Mouse (Mus musculus) CH12.LX (cell line): ENCODE data around the gene Asic2. TPM values are rescaled to one million over a fixed set of nuclear protein-coding genes. Genes with fewer than 3 reads are reported as not detected.

Experiments
- DNase-seq: peaks from one replicate; pipeline ENCODE4 v3.0.0-alpha.2; 2013; ENCODE audit errors: extremely low read depth
- H3K27ac ChIP-seq: 2 replicates; pipeline ENCODE4 v1.5.1; 2012; ENCODE audit warnings: low read depth, mild to moderate bottlenecking, control low read depth, moderate library complexity; ENCODE audit not compliant: insufficient read depth
- H3K27me3 ChIP-seq: replicated peaks from 2 replicates; pipeline ENCODE3; 2012; ENCODE audit warnings: inconsistent platforms
- H3K36me3 ChIP-seq, 2 experiments: replicated peaks in 1 of 2; 2 replicates each; pipeline versions ENCODE3 to v1.6.1; 2012; ENCODE audit warnings: inconsistent platforms in 1 of 2, low read length in 1 of 2, mild to moderate bottlenecking in 1 of 2, mixed read lengths in 1 of 2, moderate library complexity in 1 of 2; ENCODE audit not compliant: control insufficient read depth in 1 of 2, insufficient read depth in 1 of 2
- H3K4me1 ChIP-seq, 2 experiments: 2 replicates each; pipeline ENCODE4 v1.6.1; 2012; ENCODE audit warnings: inconsistent platforms in 1 of 2, moderate library complexity in 1 of 2; ENCODE audit not compliant: insufficient read depth in 2 of 2, control insufficient read depth in 1 of 2
- H3K4me2 ChIP-seq: 2 replicates; pipeline ENCODE4 v1.6.1; 2012; ENCODE audit warnings: low read depth, mild to moderate bottlenecking, control low read depth; ENCODE audit not compliant: poor library complexity, insufficient read depth, severe bottlenecking
- H3K4me3 ChIP-seq, 3 experiments: fragments of 150-350 bp in 1 of 3; sonication (generic) in 1 of 3; replicated peaks in 1 of 3; 2 replicates each; pipeline versions ENCODE3 to v1.5.1; 2011 to 2012; ENCODE audit warnings: low read depth in 2 of 3, low read length in 2 of 3, mild to moderate bottlenecking in 2 of 3, moderate library complexity in 2 of 3, control low read depth in 1 of 3, improper control_type of control experiment in 1 of 3, inconsistent platforms in 1 of 3, mixed read lengths in 1 of 3; ENCODE audit not compliant: poor library complexity in 1 of 3
- H3K79me2 ChIP-seq: replicated peaks from 2 replicates; pipeline ENCODE4 v1.6.1; 2012; ENCODE audit warnings: mild to moderate bottlenecking, moderate library complexity; ENCODE audit not compliant: control insufficient read depth, poor library complexity, insufficient read depth, severe bottlenecking; ENCODE audit errors: extremely low read depth
- H3K9ac ChIP-seq: 2 replicates; pipeline ENCODE4 v1.6.1; 2012; ENCODE audit warnings: low read depth, mild to moderate bottlenecking, control low read depth, moderate library complexity; ENCODE audit not compliant: insufficient read depth
- H3K9me3 ChIP-seq: replicated peaks from 2 replicates; pipeline ENCODE3; 2012; ENCODE audit warnings: low read length, inconsistent platforms, mixed read lengths
- BHLHE40 ChIP-seq: IDR thresholded peaks from 2 replicates; pipeline ENCODE4 v1.6.1; 2011; ENCODE audit warnings: mild to moderate bottlenecking, low read depth, low read length, improper control_type of control experiment
- CHD1 ChIP-seq: IDR thresholded peaks from 2 replicates; pipeline ENCODE4 v1.6.1; 2012; ENCODE audit warnings: low read depth, low read length, improper control_type of control experiment, inconsistent platforms
- CHD2 ChIP-seq: IDR thresholded peaks from 2 replicates; pipeline ENCODE4 v1.6.1; 2011; ENCODE audit warnings: low read length, improper control_type of control experiment
- ELF1 ChIP-seq: IDR thresholded peaks from 2 replicates; pipeline ENCODE4 v1.6.1; 2014; ENCODE audit warnings: low read depth, mild to moderate bottlenecking, inconsistent platforms, low read length, improper control_type of control experiment
- EP300 ChIP-seq: IDR thresholded peaks from 2 replicates; pipeline ENCODE4 v1.6.1; 2011; ENCODE audit warnings: low read length, improper control_type of control experiment
- IRF4 ChIP-seq: IDR thresholded peaks from 2 replicates; pipeline ENCODE4 v1.6.1; 2014; ENCODE audit warnings: low read depth, mild to moderate bottlenecking, inconsistent platforms, low read length, improper control_type of control experiment
- JUND ChIP-seq: conservative IDR thresholded peaks from 2 replicates; pipeline ENCODE4 v1.6.1; 2011; ENCODE audit warnings: low read depth, low read length, improper control_type of control experiment
- MAX ChIP-seq: IDR thresholded peaks from 2 replicates; pipeline ENCODE4 v1.6.1; 2011; ENCODE audit warnings: low read length, improper control_type of control experiment
- MYC ChIP-seq: IDR thresholded peaks from 2 replicates; pipeline ENCODE4 v1.6.1; 2011; ENCODE audit warnings: low read depth, mild to moderate bottlenecking, improper control_type of control experiment, low read length
- PAX5 ChIP-seq: IDR thresholded peaks from 2 replicates; pipeline ENCODE4 v1.6.1; 2012; ENCODE audit warnings: low read length, inconsistent platforms, mixed read lengths
- POLR2A ChIP-seq: IDR thresholded peaks from 2 replicates; pipeline ENCODE4 v1.6.1; 2011; ENCODE audit warnings: low read depth, mild to moderate bottlenecking, improper control_type of control experiment, low read length
- TBP ChIP-seq: conservative IDR thresholded peaks from 2 replicates; pipeline ENCODE4 v1.6.1; 2011; ENCODE audit warnings: low read depth, low read length, improper control_type of control experiment
- TCF12 ChIP-seq: IDR thresholded peaks from 2 replicates; pipeline ENCODE4 v1.6.1; 2014; ENCODE audit warnings: low read depth, mild to moderate bottlenecking, inconsistent platforms, low read length, improper control_type of control experiment
- UBTF ChIP-seq: IDR thresholded peaks from 2 replicates; pipeline ENCODE4 v1.6.1; 2012; ENCODE audit warnings: low read depth, mild to moderate bottlenecking, inconsistent platforms, low read length, improper control_type of control experiment, moderate library complexity
- USF1 ChIP-seq: IDR thresholded peaks from 2 replicates; pipeline ENCODE4 v1.6.1; 2014; ENCODE audit warnings: low read depth, mild to moderate bottlenecking, inconsistent platforms, low read length, improper control_type of control experiment
- ZNF384 ChIP-seq: IDR thresholded peaks from 2 replicates; pipeline ENCODE4 v1.6.1; 2012; ENCODE audit warnings: low read depth, low read length, improper control_type of control experiment, inconsistent platforms
- dilution Hi-C: fragments of 300-500 bp; cut with MboI; formaldehyde crosslinking; loops from 2 replicates; pipeline ENCODE4 v1.14.3; 2020; ENCODE audit warnings: low sequenced_read_pairs; ENCODE audit not compliant: extremely low pct_unique_long_range_greater_than_20kb, extremely low pct_ligation_motif_present
- in situ Hi-C: fragments of 300-500 bp; cut with MboI; formaldehyde crosslinking; loops from 3 replicates; pipeline ENCODE4 v1.14.3; 2019; ENCODE audit warnings: low sequenced_read_pairs, low pct_ligation_motif_present, low pct_unique_long_range_greater_than_20kb, mixed read lengths
- polyA plus RNA-seq: library from polyadenylated mRNA; unstranded; fragments of >175 nt; gene quantifications from 2 replicates; pipeline ENCODE4 v1.2.1, GENCODE M21; 2012; ENCODE audit warnings: low read depth; ENCODE audit not compliant: insufficient read length
- total RNA-seq, 2 experiments: library from RNA; depleted of rRNA; stranded (reverse); fragments of 300-350 nt in 1 of 2; fragments of >200 nt in 1 of 2; gene quantifications; 2 replicates each; pipeline ENCODE4 v1.2.3; 2012 to 2014

Asic2 gene
- total and polyA plus RNA-seq, 3 experiments, result not detected

DNA sequence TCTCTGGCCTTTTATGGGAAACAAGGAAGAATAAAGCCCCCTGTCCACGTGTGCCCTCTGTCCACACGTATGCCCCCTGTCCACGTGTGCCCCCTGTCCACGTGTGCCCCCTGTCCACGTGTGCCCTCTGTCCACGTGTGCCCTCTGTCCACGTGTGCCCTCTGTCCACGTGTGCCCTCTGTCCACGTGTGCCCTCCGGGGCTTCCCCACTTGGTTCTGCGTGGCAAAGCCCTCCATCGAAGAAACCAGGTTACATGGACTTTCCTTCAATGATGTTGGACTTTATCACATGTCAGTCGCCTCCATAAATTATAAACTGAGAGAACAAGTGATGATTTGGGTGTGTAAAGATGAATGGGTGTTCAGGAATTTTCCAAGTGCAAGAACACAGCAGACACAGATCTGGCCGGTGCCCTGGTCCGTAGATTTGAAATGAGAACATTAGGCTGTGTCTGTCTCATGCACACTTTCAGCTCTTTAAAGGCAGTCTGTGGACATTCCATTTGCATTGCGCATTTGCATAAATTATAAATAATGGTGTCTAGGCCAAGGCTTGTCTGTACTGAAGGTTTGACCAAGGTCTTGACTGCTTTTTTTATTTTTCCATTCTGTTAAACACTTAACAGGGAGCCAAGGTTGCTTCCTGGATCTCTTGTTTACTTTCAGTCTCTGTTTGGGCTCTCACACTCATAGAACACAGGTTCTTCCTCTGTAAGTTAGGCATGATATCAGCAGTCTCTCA is 695.4 kb downstream of the Asic2 start:
- dilution Hi-C loops (no loop called here), in situ Hi-C loops (no loop called here)
- Histone ChIP-seq H3K9ac (no peak overlapping the region), H3K4me3 (peak overlapping the region in 1 of 3 experiments; percentile 36), H3K27ac (peak overlapping the region; percentile 24; the same call in 1 of the 2 replicates), H3K27me3 (peaks cover 14% of the 10 kb centered on the region), H3K9me3 (peaks cover 7% of the 10 kb centered on the region), H3K79me2 (no peaks in the 10 kb centered on the region), H3K36me3 (no peaks in the 10 kb centered on the region), H3K4me2 (peak overlapping the region; percentile 52; the same call in 1 of the 2 replicates), H3K4me1 (peaks cover 10% of the 10 kb centered on the region in 2 experiments; a peak in 3 of 4 replicates)
- DNase-seq, result no peak
- TF ChIP-seq ZNF384 (peak; percentile 57; the same call in 1 of the 2 replicates), TCF12 (0 out of 2 replicates have a peak, but pooled peaks have one; percentile 5), TBP (peak; percentile 66; the same call in 1 of the 2 replicates), MYC (peak; percentile 41; the same call in 1 of the 2 replicates), USF1 (peak; percentile 52), MAX (peak; percentile 78), JUND (no peak), CHD1 (peak; percentile 56; the same call in 1 of the 2 replicates), BHLHE40 (peak; percentile 70), CHD2 (no peak), POLR2A (peak; percentile 25; the same call in 1 of the 2 replicates)

DNA sequence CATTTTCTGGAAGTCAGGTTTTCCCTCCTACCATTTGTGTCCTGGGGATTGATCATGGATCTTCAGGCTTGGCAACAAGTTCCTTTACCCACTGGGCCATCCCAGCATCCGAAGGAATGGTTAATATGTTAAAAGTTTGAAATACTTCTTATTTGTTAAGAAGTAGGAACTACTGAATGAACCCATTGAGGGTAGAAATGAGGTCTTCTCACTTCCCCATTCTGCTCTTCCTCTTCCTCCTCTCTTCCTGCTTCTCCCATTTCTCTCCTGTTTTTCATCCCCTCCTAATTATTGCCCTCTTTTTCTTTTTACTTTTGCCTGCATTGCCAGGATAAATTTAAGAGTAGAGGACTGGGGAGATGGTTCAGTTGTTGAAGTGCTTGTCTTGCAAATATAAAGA is 696.8 kb downstream of the Asic2 start:
- Histone ChIP-seq H3K4me3 (no peak overlapping the region), H3K36me3 (no peaks in the 10 kb centered on the region), H3K4me1 (peaks cover 10% of the 10 kb centered on the region in 2 experiments; a peak in 3 of 4 replicates), H3K79me2 (no peaks in the 10 kb centered on the region), H3K4me2 (no peak overlapping the region), H3K27ac (no peak overlapping the region), H3K27me3 (peaks cover 19% of the 10 kb centered on the region), H3K9me3 (peaks cover 12% of the 10 kb centered on the region), H3K9ac (no peak overlapping the region)
- DNase-seq, result no peak
- TF ChIP-seq EP300 (peak; percentile 74), PAX5 (no peak), UBTF (no peak), IRF4 (peak; percentile 56), ELF1 (peak; percentile 44; the same call in 1 of the 2 replicates)
- in situ Hi-C loops (no loop called here), dilution Hi-C loops (no loop called here)
